Mouse (Mus musculus): ENCODE data around the gene Mepe.

Gene Mepe

GRCm38 (mm10) chr5:104351874-104352273 lies 26.7 kb downstream of the Mepe start:
- no peak for DNase-seq (ENCODE audit: low spot score in 2 of 2)

GRCm38 (mm10) chr5:104357575-104357974 lies 32.4 kb downstream of the Mepe start:
- DNase-seq (ENCODE audit: low spot score in 2 of 2) = no peak

- no peak for DNase-seq (ENCODE audit: low spot score in 2 of 2)
Measured at GRCm38 (mm10) chr5:104358592-104358991, 33.5 kb downstream of the Mepe start.

GRCm38 (mm10) chr5:104359257-104359656 lies 34.1 kb downstream of the Mepe start:
- DNase-seq (ENCODE audit: low spot score in 2 of 2) = no peak

GRCm38 (mm10) chr5:104370580-104370979 lies 45.5 kb downstream of the Mepe start:
- DNase-seq (ENCODE audit: low spot score in 2 of 2) = no peak

GRCm38 (mm10) chr5:104371284-104371683 lies 46.2 kb downstream of the Mepe start:
- no peak for DNase-seq (ENCODE audit: low spot score in 2 of 2)

GRCm38 (mm10) chr5:104373648-104374307 lies 48.6 kb downstream of the Mepe start:
- no peak for DNase-seq (ENCODE audit: low spot score in 2 of 2)

- DNase-seq (ENCODE audit: low spot score in 2 of 2) = no peak
Measured at GRCm38 (mm10) chr5:104374308-104374660, 49.2 kb downstream of the Mepe start.

- DNase-seq (ENCODE audit: low spot score in 2 of 2) = no peak
Measured at GRCm38 (mm10) chr5:104375132-104375531, 50.0 kb downstream of the Mepe start.

- DNase-seq (ENCODE audit: low spot score in 2 of 2) = no peak
Measured at GRCm38 (mm10) chr5:104376890-104377289, 51.8 kb downstream of the Mepe start.

- DNase-seq (ENCODE audit: low spot score in 2 of 2) = no peak
Measured at GRCm38 (mm10) chr5:104380574-104380973, 55.4 kb downstream of the Mepe start.

GRCm38 (mm10) chr5:104381671-104382070 lies 56.5 kb downstream of the Mepe start:
- no peak for DNase-seq (ENCODE audit: low spot score in 2 of 2)

- DNase-seq (ENCODE audit: low spot score in 2 of 2) = no peak
Measured at GRCm38 (mm10) chr5:104384540-104384939, 59.4 kb downstream of the Mepe start.

- no peak for DNase-seq (ENCODE audit: low spot score in 2 of 2)
Measured at GRCm38 (mm10) chr5:104385521-104385920, 60.4 kb downstream of the Mepe start.

GRCm38 (mm10) chr5:104386908-104387307 lies 61.8 kb downstream of the Mepe start:
- DNase-seq (ENCODE audit: low spot score in 2 of 2) = no peak

All from urinary bladder, adult 18-20 months (tissue).